Mouse (Mus musculus) bone marrow, adult 2 months (tissue): Measurements from ENCODE around the gene Ahcyl2. TPM values are rescaled to one million over a fixed set of nuclear protein-coding genes. Genes with fewer than 3 reads are reported as not detected.

Source experiments
- H3K27ac ChIP-seq: fragments of 200-500 bp; 2 replicates; pipeline ENCODE4 v1.5.1; 2012; ENCODE audit warnings: low read depth, mild to moderate bottlenecking, control low read depth, inconsistent platforms, low read length; ENCODE audit not compliant: control insufficient read depth, poor library complexity, insufficient read depth
- H3K4me1 ChIP-seq: fragments of 200-500 bp; 2 replicates; pipeline ENCODE4 v1.6.1; 2011; ENCODE audit warnings: low read length; ENCODE audit not compliant: control insufficient read depth, insufficient read depth
- H3K4me3 ChIP-seq: fragments of 200-500 bp; replicated peaks from 2 replicates; pipeline ENCODE3; 2011; ENCODE audit warnings: mild to moderate bottlenecking, low read depth, low read length, control low read depth; ENCODE audit not compliant: control insufficient read depth
- CTCF ChIP-seq: fragments of 200-500 bp; IDR thresholded peaks from 2 replicates; pipeline ENCODE4 v1.5.1; 2011; ENCODE audit warnings: low read length, control low read depth; ENCODE audit not compliant: control insufficient read depth, insufficient read depth
- POLR2A ChIP-seq: fragments of 200-500 bp; IDR thresholded peaks from 2 replicates; pipeline ENCODE4 v1.6.1; 2011; ENCODE audit warnings: low read depth, mild to moderate bottlenecking, control low read depth, low read length, borderline replicate concordance; ENCODE audit not compliant: control insufficient read depth
- WGBS: fragments of 180-500 bp; shearing (Covaris S2); methylation state at CpG from one replicate; pipeline ENCODE4 v1.1.7; 2018; 5-methylcytosine and 5-hydroxymethylcytosine counted together
- polyA plus RNA-seq: library from polyadenylated mRNA; stranded (reverse); fragments of >200 nt; gene quantifications from 2 replicates; pipeline ENCODE4 v1.2.4, GENCODE M21; 2011; ENCODE audit warnings: low replicate concordance; ENCODE audit not compliant: missing spikeins, insufficient read depth, insufficient read length

Ahcyl2 gene
- polyA plus RNA-seq, 1 experiment, result 13.9 TPM

- TF ChIP-seq CTCF (no peak), POLR2A (no peak)
- no peak overlapping the region for H3K4me3 ChIP-seq
- no peak overlapping the region for H3K27ac ChIP-seq
- H3K4me1 ChIP-seq, result no peaks in the 10 kb centered on the region; the same call in 1 of the 2 replicates
- WGBS, result 72% methylated on average over 3 of the region's 3 CpGs
Measured at GRCm38 (mm10) chr6:29790014-29790698, 22.3 kb downstream of the Ahcyl2 start.

GRCm38 (mm10) chr6:29793520-29793919, 25.7 kb downstream of the Ahcyl2 start:
- 55% methylated on average over 1 of the region's 1 CpGs for WGBS
- H3K4me1 ChIP-seq, result no peaks in the 10 kb centered on the region
- no peak overlapping the region for H3K4me3 ChIP-seq
- no peak overlapping the region for H3K27ac ChIP-seq
- no peak for TF ChIP-seq POLR2A
- TF ChIP-seq CTCF, result no peak

GRCm38 (mm10) chr6:29794582-29794981, 26.8 kb downstream of the Ahcyl2 start:
- 27% methylated on average over 6 of the region's 6 CpGs for WGBS
- Histone ChIP-seq H3K27ac (no peak overlapping the region), H3K4me1 (no peaks in the 10 kb centered on the region), H3K4me3 (no peak overlapping the region)
- TF ChIP-seq CTCF, result no peak
- no peak for TF ChIP-seq POLR2A

GRCm38 (mm10) chr6:29802979-29803378, 35.2 kb downstream of the Ahcyl2 start:
- TF ChIP-seq CTCF (no peak), POLR2A (no peak)
- Histone ChIP-seq H3K4me3 (no peak overlapping the region), H3K4me1 (no peaks in the 10 kb centered on the region), H3K27ac (no peak overlapping the region)
- 59% methylated on average over 1 of the region's 1 CpGs for WGBS

- H3K27ac ChIP-seq, result no peak overlapping the region
- no peaks in the 10 kb centered on the region for H3K4me1 ChIP-seq
- no peak for TF ChIP-seq POLR2A
- 54% methylated on average over 3 of the region's 3 CpGs for WGBS
- no peak overlapping the region for H3K4me3 ChIP-seq
Measured at GRCm38 (mm10) chr6:29804006-29804405, 36.2 kb downstream of the Ahcyl2 start.

GRCm38 (mm10) chr6:29805381-29805780, 37.6 kb downstream of the Ahcyl2 start:
- H3K27ac ChIP-seq, result no peak overlapping the region
- TF ChIP-seq POLR2A, result no peak
- no peak for TF ChIP-seq CTCF
- H3K4me3 ChIP-seq, result no peak overlapping the region
- 92% methylated on average over 2 of the region's 2 CpGs for WGBS
- H3K4me1 ChIP-seq, result no peaks in the 10 kb centered on the region

- H3K4me1 ChIP-seq, result no peaks in the 10 kb centered on the region; the same call in 1 of the 2 replicates
- TF ChIP-seq CTCF, result no peak
- TF ChIP-seq POLR2A, result no peak
- H3K4me3 ChIP-seq, result no peak overlapping the region
- no peak overlapping the region for H3K27ac ChIP-seq
- WGBS, result 82% methylated on average over 2 of the region's 2 CpGs
Measured at GRCm38 (mm10) chr6:29812076-29812475, 44.3 kb downstream of the Ahcyl2 start.

GRCm38 (mm10) chr6:29812651-29813050, 44.8 kb downstream of the Ahcyl2 start:
- H3K4me1 ChIP-seq, result no peaks in the 10 kb centered on the region; the same call in 1 of the 2 replicates
- WGBS, result 75% methylated on average over 1 of the region's 1 CpGs
- TF ChIP-seq POLR2A (no peak), CTCF (no peak)
- no peak overlapping the region for H3K4me3 ChIP-seq
- H3K27ac ChIP-seq, result no peak overlapping the region

GRCm38 (mm10) chr6:29814616-29815015, 46.8 kb downstream of the Ahcyl2 start:
- 44% methylated on average over 2 of the region's 2 CpGs for WGBS
- Histone ChIP-seq H3K27ac (no peak overlapping the region), H3K4me1 (no peaks in the 10 kb centered on the region; the same call in 1 of the 2 replicates), H3K4me3 (no peak overlapping the region)
- TF ChIP-seq CTCF, result no peak
- no peak for TF ChIP-seq POLR2A
